Mouse (Mus musculus): ENCODE results near the gene Dtnb.

The Dtnb gene

GRCm38 (mm10) chr12:3806703-3807547 lies 234.7 kb downstream of the Dtnb start:
- in situ Hi-C loops (cut with MboI, MseI) = no loop called here

DNA sequence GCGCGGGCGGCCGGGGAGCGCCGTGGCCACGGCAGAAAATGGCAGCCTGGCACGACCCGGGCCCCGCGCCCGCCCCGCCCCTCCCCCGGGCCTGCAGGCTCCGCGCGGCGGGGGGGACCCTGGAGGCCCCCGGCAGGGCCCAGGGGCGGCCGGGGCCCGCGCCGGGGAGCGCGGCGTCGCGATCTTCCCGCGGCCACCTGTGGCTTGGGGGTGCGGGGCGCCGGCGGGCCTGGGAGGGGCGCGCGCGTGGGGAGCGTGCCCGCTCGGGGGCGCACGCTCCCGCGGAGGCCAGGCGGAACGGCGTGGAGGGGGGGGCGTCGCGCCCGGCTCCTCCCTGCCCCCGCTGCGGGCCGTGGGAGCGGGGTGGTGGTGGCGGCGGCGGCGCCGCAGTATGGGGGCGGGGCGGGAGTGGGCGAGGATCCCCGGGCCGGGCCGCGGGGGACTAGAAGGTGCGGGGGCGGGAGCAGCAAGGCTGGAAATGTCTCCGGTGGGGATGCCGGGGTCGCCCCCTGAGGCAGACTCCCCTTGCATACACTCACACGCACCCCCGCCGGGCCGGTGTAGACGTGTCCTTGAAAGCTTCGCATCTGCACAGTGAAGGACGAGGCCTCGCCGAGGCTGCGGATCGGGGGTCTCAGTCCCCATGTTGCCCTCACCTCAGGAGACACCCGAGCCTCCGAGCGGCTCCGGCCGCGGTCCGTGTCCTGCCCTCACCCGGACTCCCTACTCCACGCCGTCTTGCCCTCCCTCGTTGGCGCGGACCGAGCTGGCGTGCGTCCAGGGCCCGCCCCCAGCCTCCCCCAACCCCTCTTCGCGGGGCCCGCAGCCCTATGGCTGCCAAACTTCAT lies 235.6 kb downstream of the Dtnb start:
- in situ Hi-C loops (cut with MboI, MseI) = no loop called here

- in situ Hi-C loops (cut with MboI, MseI) = no loop called here
Measured at GRCm38 (mm10) chr12:3808396-3808981, 236.3 kb downstream of the Dtnb start.

DNA sequence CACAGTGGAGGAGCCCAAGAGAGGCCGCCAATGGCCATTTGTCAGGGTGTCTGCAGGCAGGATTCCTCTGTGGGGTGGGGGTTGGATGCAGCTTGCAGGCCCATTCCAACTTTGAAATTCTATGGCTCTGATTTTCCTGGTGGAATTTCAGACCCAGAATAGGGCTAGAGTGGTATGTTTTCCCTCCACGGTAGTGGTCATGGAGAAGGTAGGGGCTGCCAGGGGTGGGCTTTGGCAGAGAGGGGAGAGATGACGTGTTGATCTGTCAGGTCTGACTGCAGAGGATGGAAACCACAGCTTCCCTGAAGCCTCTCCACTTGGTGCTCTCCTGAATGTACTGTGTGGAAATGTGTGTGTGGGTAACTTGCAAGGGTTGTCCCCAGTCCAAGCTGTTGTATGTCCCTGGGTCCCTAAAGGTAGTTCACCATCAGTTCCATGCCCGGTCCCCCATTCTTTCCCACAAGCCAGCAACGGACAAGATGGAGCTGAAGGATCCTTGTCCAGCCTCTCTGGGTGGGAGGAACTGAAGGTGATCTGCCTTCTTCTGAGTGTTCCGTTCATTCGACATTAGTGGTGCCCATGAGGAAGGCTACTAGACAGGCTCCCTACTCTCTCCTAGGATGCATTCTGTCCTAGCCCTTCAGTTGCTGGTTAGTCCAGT lies 237.5 kb downstream of the Dtnb start:
- in situ Hi-C loops (cut with MboI, MseI) = no loop called here

DNA sequence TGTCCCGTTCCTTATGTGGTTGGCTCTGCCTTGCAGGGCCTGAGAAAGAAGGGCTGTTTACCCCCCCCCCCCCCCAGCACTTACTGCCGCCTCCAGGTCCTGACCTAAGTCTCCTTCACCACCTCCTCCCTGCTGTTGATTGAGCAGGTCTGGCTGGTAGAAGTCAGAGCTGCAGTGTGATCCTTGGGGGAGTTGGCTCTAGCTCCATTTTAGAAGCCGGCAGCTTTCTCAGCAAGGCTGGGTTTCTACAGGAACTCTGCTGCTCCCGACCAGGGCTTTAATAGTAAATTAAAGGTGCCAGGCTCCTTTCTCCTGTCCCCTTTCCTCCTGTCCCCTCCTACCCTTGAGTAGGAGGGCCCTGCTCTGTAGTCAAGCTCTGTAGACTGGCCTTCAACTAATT lies 238.3 kb downstream of the Dtnb start:
- in situ Hi-C loops (cut with MboI, MseI) = no loop called here

- in situ Hi-C loops (cut with MboI, MseI) = no loop called here
Measured at GRCm38 (mm10) chr12:3811596-3811995, 239.4 kb downstream of the Dtnb start.

DNA sequence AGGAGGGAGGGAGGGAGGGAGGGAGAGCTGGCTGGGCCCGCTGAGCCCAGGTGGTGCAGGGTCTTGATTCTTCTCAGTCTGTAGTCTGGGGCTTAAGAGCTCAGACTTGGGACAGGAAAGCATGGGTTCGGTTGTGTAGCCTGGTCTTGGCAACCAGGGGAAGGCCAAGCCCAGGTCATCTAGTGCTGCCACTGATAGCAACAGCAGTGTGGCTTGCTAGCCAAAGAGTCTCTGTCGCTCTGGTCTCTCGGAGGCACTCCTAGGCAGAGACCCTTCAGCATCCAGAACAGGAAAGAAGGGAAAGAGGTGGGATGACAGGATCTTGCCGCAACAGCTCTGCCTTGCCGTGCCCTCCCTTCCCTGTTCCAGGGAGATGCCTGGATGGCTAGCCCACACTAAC lies 240.1 kb downstream of the Dtnb start:
- in situ Hi-C loops (cut with MboI, MseI) = no loop called here

- in situ Hi-C loops (cut with MboI, MseI) = no loop called here
Measured at GRCm38 (mm10) chr12:3813138-3813537, 241.0 kb downstream of the Dtnb start.

GRCm38 (mm10) chr12:3815386-3815785 lies 243.2 kb downstream of the Dtnb start:
- in situ Hi-C loops (cut with MboI, MseI) = no loop called here

DNA sequence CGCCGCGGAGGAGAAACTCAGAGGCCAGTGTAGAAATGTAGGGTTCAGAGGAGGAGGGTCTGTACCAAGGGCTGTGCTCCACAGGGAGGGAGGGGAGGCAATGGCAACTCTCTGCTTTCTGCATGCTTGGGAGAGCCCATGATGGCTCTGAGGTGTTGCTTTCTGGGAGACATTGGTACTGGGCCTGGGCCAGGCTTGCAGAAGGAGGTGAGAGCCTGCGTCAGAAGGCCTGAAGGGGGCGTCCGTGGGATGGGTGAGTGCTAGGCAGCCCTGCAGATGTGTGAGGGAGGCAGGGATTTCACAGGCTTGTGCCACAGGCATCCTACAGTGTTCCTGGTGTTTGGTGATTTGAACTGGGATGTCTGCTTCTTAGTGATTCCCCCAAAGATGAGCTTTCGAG lies 244.9 kb downstream of the Dtnb start:
- in situ Hi-C loops (cut with MboI, MseI) = no loop called here

GRCm38 (mm10) chr12:3817566-3817965 lies 245.4 kb downstream of the Dtnb start:
- in situ Hi-C loops (cut with MboI, MseI) = no loop called here

DNA sequence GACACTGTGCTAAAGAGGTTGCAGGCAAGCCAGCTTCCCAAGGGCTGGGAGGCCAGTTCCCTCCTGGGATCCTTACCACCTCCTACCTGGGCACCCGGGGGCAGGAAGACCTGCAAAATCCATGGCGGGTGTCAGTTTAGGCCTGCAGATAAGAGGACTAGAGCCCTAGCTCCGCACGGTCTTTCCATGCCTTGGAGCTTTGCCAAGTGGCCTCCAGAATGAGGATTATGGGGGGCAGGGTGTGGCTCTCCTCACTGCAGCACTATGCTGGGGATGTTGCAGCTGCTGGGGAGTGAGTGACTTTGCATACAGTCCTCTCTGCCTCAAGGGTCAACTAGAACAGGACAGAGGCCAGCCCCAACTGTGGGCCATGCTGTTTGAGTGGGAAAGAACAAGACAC lies 247.7 kb downstream of the Dtnb start:
- in situ Hi-C loops (cut with MboI, MseI) = no loop called here

- in situ Hi-C loops (cut with MboI, MseI) = no loop called here
Measured at GRCm38 (mm10) chr12:3823408-3823807, 251.2 kb downstream of the Dtnb start.

DNA sequence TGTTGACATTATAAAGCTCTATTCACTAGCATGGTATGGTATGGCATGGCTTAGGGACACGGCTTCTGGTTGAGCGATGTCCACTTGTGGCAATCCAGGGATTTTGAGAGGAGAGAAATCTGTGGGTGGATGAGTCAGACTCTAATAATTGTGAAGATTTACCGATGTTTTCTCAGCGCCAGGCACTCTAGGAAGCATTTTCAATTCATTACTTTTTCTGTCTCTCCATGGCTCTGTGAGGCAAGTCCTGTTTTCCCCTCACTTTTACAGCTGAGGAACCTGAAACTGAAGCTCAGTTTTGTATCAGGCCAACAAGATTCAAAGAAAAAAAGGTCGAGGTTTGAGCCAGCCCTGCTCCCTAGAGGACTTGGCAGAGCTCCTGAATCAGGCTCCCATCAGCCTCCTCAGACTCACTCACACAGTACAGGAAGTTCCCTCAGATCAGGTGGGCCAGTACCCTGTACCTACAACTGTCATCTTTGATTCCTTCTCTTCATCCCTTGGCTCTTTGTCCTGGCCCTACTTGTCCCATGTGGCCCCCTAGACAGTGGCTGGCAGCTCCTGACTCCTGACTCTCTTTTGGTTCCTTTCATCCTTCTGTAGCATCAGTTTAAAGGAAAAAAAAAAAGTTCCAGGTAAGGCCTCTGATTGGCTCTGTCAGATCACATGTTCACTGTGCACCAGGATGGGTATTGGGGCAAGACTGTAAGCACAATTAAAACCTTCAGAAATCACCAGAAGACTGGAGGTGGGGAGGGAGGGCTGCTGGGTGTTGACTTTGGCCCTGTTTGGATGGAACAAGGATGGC lies 252.9 kb downstream of the Dtnb start:
- in situ Hi-C loops (cut with MboI, MseI) = no loop called here

GRCm38 (mm10) chr12:3825714-3826080 lies 253.5 kb downstream of the Dtnb start:
- in situ Hi-C loops (cut with MboI, MseI) = no loop called here

DNA sequence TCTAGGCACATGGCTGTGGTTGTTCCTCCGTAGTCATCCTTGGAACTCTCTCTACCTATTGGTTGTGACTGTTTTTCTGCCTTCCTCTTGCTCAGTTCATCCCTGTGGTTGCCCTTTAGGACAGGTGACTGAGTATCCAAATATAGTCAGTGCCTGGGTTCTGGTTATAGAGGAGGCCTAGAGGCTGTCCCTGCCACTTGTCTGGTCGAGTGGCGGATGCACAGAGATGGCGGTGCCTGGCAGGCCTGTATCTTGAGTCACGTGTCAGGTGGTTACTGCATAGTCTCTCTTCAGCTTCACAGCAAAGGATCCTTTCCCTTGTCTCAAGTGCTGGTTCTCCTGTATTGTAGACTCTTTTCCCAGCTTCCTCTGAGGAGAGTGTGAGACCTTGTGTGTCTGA lies 255.6 kb downstream of the Dtnb start:
- in situ Hi-C loops (cut with MboI, MseI) = no loop called here
